Mouse (Mus musculus): ENCODE data around the gene Rgsl1. TPM values are rescaled to one million over a fixed set of nuclear protein-coding genes. Genes with fewer than 3 reads are reported as not detected.

Gene Rgsl1
- polyA plus RNA-seq, 1 experiment from 2014 or later: 0.17 TPM

DNA sequence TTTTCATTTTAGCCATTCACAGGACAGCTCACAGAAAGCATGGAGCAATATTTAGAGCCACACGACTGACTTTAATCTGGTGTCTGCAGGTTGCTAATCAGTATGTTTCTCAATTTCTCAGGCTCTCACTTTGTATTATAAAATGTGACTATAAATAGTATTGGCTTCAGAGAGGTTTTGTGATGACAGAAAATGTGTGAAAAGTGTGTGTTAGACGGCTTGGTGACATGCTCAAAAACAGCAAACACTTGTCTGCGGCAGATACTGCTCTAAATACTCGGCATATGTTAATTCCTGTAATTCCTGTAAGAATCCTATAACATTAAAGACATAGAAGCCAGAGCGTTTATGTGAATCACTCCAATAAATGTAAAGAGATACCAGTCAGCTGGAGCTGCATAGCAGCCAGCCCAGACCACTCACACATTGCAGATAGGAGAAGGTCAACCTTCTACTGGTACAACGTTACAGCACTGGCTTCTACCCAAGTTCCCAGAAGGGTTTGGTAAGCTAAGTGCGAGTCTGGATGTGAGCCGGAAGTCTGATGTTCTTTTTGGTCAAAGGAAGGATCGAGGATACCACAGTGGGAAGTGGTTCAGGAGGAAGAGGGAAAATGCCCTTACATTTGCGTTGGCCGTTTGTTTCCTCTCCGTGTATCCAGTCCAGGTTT lies 95.9 kb downstream of the Rgsl1 start:
- Histone ChIP-seq H3K27ac (no peak overlapping the region), H3K36me3 (replicated peaks) (no peaks in the 10 kb centered on the region), H3K27me3 (replicated peaks) (no peaks in the 10 kb centered on the region), H3K9ac (no peak overlapping the region), H3K9me3 (no peaks in the 10 kb centered on the region), H3K4me3 (no peak overlapping the region), H3K4me2 (no peak overlapping the region), H3K4me1 (peaks cover 53% of the 10 kb centered on the region)
- no peak for ATAC-seq (replicated peaks)
- WGBS: 71% methylated on average over 12 of the region's 12 CpGs

DNA sequence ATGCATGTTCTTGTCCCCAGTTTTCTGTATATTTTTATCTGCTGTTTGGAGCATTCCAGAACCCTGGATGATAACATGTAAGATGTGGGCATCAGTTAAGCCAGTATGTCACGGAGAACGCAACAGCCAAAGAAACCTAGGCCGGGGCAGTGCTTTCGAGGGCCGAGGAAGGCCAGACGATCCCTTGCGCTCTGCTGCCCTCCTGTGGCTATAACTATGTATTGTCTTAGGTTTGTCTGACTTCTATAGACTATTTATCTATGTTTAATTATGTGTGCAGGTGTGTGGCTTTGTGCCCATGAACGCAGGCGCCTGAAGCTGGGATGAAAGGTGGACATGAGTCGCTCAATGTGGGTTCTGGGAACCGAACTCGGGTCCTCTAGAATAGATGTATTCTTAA lies 97.2 kb downstream of the Rgsl1 start:
- Histone ChIP-seq H3K27me3 (replicated peaks) (no peaks in the 10 kb centered on the region), H3K4me1 (peaks cover 53% of the 10 kb centered on the region), H3K4me2 (no peak overlapping the region), H3K27ac (no peak overlapping the region), H3K4me3 (no peak overlapping the region), H3K36me3 (replicated peaks) (no peaks in the 10 kb centered on the region), H3K9ac (no peak overlapping the region), H3K9me3 (no peaks in the 10 kb centered on the region)
- ATAC-seq (replicated peaks): no peak
- 3% methylated on average over 12 of the region's 12 CpGs for WGBS

GRCm38 (mm10) chr1:153746119-153746670 lies 97.7 kb downstream of the Rgsl1 start:
- no peak overlapping the region for H3K27ac ChIP-seq
- H3K4me2 ChIP-seq: no peak overlapping the region
- no peak overlapping the region for H3K4me3 ChIP-seq
- 69% methylated on average over 14 of the region's 14 CpGs for WGBS
- no peaks in the 10 kb centered on the region for H3K36me3 ChIP-seq (replicated peaks)
- no peaks in the 10 kb centered on the region for H3K27me3 ChIP-seq (replicated peaks)
- no peaks in the 10 kb centered on the region for H3K9me3 ChIP-seq
- no peak overlapping the region for H3K9ac ChIP-seq
- H3K4me1 ChIP-seq: peaks cover 53% of the 10 kb centered on the region
- no peak; the same call in 1 of the 2 replicates for ATAC-seq (replicated peaks)

DNA sequence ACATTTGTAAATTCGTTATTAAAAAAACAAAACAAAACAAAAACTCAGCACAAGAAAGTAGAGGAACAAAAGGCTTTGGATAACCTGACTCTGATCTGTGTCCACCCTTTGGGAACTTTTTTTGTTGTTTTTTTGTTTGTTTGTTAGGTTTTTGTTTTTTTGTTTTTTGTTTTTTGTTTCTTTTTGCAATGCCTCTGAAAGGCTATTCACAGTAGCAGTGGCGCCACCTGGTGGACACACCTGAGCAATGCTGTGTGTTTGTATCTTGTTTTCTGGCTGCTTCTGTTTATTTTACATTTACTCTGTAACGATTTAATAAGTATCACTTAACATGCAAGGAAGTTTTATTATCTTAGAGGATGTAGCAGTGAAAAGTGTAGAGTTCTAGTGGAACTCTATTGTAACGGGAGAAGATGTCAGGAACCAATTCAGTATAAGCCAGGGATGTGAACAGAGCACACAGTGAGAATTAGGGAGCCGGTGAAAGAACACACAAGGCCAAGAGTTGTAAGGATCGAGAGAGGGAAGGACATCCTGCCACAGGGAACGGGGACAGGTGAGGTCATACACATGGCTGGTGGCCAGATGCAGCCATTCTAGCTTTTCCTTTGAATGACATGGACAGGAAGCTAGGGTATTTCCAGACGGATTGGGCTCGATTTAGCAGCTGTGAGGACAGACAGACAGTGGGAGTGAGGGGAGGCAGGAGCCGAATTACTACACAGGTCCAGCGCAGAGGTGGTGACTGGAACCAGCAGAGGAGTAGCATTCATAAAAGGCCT lies 101.4 kb downstream of the Rgsl1 start:
- Histone ChIP-seq H3K4me1 (peaks cover 65% of the 10 kb centered on the region), H3K27ac (no peak overlapping the region), H3K9ac (no peak overlapping the region)

DNA sequence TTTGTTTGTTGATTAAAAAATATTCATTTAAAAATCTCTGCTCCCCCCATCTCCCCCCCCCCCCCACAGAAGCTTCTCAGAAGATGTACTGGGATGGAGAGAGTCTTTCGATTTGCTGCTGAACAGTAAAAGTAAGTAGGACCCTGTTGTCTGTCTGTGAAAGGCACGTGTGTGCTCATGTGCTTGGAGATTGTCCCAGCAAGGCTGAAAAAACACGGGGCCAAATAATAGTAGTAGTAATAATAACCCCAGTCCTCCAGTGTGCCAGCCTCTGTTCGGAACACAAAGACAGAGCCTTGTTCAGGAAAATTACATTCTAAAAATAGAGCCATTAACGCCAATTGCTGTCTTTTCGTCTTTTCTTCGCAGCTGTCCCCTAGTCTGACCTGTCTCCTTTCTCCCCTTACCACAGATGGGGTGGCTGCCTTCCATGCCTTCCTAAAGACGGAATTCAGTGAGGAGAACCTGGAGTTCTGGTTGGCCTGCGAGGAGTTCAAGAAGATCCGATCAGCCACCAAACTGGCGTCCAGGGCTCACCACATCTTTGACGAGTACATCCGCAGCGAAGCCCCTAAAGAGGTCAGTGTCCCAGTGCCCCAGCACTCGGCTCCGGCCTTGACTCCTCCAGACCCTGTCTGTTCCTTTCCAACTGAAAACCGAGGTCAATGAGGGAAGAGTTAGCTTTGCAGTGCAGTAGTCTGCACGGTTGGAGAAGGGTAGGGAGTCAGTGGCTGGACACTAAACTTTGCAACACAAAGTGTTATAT lies 102.2 kb downstream of the Rgsl1 start:
- Histone ChIP-seq H3K4me1 (peaks cover 70% of the 10 kb centered on the region), H3K4me3 (peak overlapping the region; percentile 53), H3K4me2 (peak overlapping the region; percentile 84), H3K36me3 (replicated peaks) (no peaks in the 10 kb centered on the region), H3K27me3 (replicated peaks) (no peaks in the 10 kb centered on the region), H3K9me3 (no peaks in the 10 kb centered on the region), H3K27ac (no peak overlapping the region), H3K9ac (no peak overlapping the region)
- 59% methylated on average over 18 of the region's 18 CpGs for WGBS
- no peak for ATAC-seq (replicated peaks)

More for the DNA sequence above, 101.4 kb downstream of the Rgsl1 start:
- Histone ChIP-seq H3K27me3 (replicated peaks) (no peaks in the 10 kb centered on the region), H3K36me3 (replicated peaks) (no peaks in the 10 kb centered on the region), H3K4me3 (peak overlapping the region; percentile 53; the same call in 1 of the 2 replicates), H3K9me3 (no peaks in the 10 kb centered on the region), H3K4me2 (peak overlapping the region; percentile 84)
- no peak for ATAC-seq (replicated peaks)
- WGBS: 60% methylated on average over 11 of the region's 11 CpGs

- no peak for ATAC-seq (replicated peaks)
- H3K9ac ChIP-seq: peak overlapping the region; percentile 47; the same call in 1 of the 2 replicates
- H3K9me3 ChIP-seq: no peaks in the 10 kb centered on the region
- H3K4me1 ChIP-seq: peaks cover 79% of the 10 kb centered on the region
- no peaks in the 10 kb centered on the region for H3K36me3 ChIP-seq (replicated peaks)
- 22% methylated on average over 12 of the region's 12 CpGs for WGBS
- H3K27me3 ChIP-seq (replicated peaks): no peaks in the 10 kb centered on the region
- H3K4me2 ChIP-seq: peak overlapping the region; percentile 84
- no peak overlapping the region for H3K27ac ChIP-seq
- H3K4me3 ChIP-seq: peak overlapping the region; percentile 53
Measured at GRCm38 (mm10) chr1:153740775-153741400, 103.1 kb downstream of the Rgsl1 start.

GRCm38 (mm10) chr1:153740145-153740544 lies 103.8 kb downstream of the Rgsl1 start, which contains the start of gene Rgs16:
Gene Rgs16 (plus strand): TSS chr1:153740349.
- Histone ChIP-seq H3K9ac (peak within 1 kb of the TSS; percentile 47), H3K9me3 (no peaks in the 10 kb centered on the region), H3K27ac (no peak within 1 kb of the TSS), H3K36me3 (replicated peaks) (no peaks in the 10 kb centered on the region), H3K27me3 (replicated peaks) (no peaks in the 10 kb centered on the region), H3K4me2 (peak within 1 kb of the TSS; percentile 84), H3K4me1 (peaks cover 80% of the 10 kb centered on the region), H3K4me3 (peak within 1 kb of the TSS; percentile 53)
- peak; percentile 65 for ATAC-seq (replicated peaks)
- WGBS: under 1% methylated on average over 28 of the region's 28 CpGs

DNA sequence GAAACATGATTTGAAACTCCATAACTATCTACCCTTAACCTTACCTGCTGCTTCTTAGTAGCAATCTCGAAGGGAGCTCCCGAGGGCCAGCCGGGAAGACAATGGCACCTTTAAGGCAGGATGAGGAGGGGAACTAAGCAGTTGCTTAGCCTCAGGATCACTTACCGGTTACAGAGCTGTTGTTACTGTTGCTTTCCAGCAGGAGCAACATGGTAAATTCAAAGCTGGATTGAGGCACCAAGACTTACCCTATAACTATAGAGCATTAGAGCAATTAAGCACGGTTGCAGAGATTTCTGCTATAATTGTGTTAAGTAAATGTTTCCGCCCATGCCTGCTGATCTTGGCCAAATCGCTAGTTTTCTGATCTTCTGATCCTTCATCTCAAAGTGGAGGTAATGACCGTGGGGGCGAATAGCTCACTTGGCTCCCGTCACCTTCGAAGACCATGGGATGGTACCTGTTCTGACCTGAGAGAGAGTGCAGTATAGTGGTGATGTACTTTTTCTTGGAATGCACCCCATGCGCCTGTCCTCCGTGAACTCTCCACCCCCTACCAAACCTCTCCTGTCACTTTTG lies 104.4 kb downstream of the Rgsl1 start:
- WGBS: 26% methylated on average over 13 of the region's 13 CpGs
- H3K4me1 ChIP-seq: peaks cover 80% of the 10 kb centered on the region
- no peaks in the 10 kb centered on the region for H3K27me3 ChIP-seq (replicated peaks)

DNA sequence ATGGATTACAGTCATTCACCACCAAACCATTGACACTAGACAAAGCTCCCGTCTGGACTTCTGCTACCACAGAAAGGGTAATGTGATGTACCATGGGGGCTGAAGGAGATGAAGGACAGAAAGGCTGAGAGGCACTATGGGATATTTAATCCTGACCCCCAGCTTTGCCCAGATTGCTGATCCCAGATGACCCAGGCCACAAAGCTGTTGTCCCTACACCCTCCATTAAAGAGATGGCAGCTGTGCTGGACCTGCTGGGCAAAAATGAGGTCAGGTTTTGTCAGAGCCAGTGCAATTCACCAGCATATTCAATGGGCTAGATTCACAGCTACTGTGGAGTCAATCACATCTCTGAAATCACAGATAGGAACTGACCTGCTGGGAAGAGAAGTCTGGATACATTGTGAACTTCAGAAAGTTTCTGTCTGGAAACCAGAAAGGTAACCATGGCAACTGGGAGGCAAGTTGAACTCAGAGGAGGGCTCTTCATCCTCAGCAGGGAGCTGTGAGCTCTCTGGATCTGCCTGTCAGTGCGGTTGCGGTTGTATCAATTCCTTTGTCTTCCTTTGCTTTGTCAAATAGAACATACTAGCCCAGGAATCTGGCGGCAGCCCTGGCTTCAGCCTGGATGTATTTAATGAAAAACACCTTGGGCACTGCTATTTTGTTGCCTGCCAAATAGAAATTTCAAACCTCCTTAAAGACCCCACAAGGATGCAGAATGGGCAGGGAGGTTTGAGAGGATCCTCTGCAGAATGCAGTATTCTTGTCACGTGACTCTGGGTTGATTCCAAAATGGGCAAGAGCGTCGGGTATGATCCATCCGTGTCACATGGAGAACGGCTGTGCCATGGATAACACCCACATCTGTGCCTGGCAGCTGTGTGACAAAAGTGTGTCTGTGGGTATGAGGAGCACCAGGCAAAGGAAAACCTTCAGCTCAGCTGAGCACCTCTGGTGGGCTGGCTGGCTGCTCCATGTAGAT lies 106.5 kb downstream of the Rgsl1 start:
- Histone ChIP-seq H3K27ac (peak overlapping the region; percentile 75), H3K4me3 (no peak overlapping the region), H3K9me3 (no peaks in the 10 kb centered on the region), H3K4me1 (peaks cover 71% of the 10 kb centered on the region), H3K4me2 (0 out of 2 replicates have a peak overlapping the region, but pooled peaks have one; percentile 10), H3K27me3 (replicated peaks) (no peaks in the 10 kb centered on the region), H3K36me3 (replicated peaks) (no peaks in the 10 kb centered on the region), H3K9ac (no peak overlapping the region)
- 19% methylated on average over 9 of the region's 9 CpGs for WGBS
- ATAC-seq (replicated peaks): peak; percentile 48

More for the DNA sequence above, 104.4 kb downstream of the Rgsl1 start:
- ATAC-seq (replicated peaks): no peak
- peak overlapping the region; percentile 47; the same call in 1 of the 2 replicates for H3K9ac ChIP-seq
- H3K9me3 ChIP-seq: no peaks in the 10 kb centered on the region
- peak overlapping the region; percentile 84 for H3K4me2 ChIP-seq
- peak overlapping the region; percentile 53 for H3K4me3 ChIP-seq
- H3K36me3 ChIP-seq (replicated peaks): no peaks in the 10 kb centered on the region
- H3K27ac ChIP-seq: no peak overlapping the region

GRCm38 (mm10) chr1:153736096-153736495 lies 107.8 kb downstream of the Rgsl1 start:
- H3K9ac ChIP-seq: no peak overlapping the region
- WGBS: 65% methylated on average over 6 of the region's 6 CpGs
- H3K27me3 ChIP-seq (replicated peaks): no peaks in the 10 kb centered on the region
- no peak for ATAC-seq (replicated peaks)
- no peak overlapping the region for H3K4me3 ChIP-seq
- no peaks in the 10 kb centered on the region for H3K9me3 ChIP-seq
- H3K4me1 ChIP-seq: peaks cover 61% of the 10 kb centered on the region
- peak overlapping the region; percentile 75 for H3K27ac ChIP-seq
- no peaks in the 10 kb centered on the region for H3K36me3 ChIP-seq (replicated peaks)
- no peak overlapping the region for H3K4me2 ChIP-seq
